Mouse (Mus musculus) heart, embryonic 13.5 days (tissue): ENCODE measurements at regions not wholly inside any gene's neighbourhood (a gene's known extent, or its start where the extent isn't known, plus 50 kb on each side); places are given as distances from the start of the nearest gene placed in this dataset.
"Not testable (repeated sequence)": the region's sequence is repeated elsewhere in the genome, so short reads cannot be mapped to it uniquely, and the experiment has no call there.

Experiments
- ATAC-seq: fragments of 200-750 bp; cut with Nextera tagmentation; 2 replicates; pipeline ENCODE4 v1.8.0; 2017; ENCODE audit warnings: moderate TSS enrichment; ENCODE audit not compliant: insufficient number of reproducible peaks, low FRiP score, low TSS enrichment; ENCODE audit errors: extremely low read depth
- H3K27ac ChIP-seq: fragments of 300-500 bp; sonication (generic); replicated peaks from 2 replicates; pipeline ENCODE4 v1.5.1; 2015; ENCODE audit warnings: moderate library complexity, mild to moderate bottlenecking, inconsistent platforms
- H3K27me3 ChIP-seq: fragments of 300-500 bp; sonication (generic); replicated peaks from 2 replicates; pipeline ENCODE4 v1.6.1; 2015; ENCODE audit warnings: mild to moderate bottlenecking, inconsistent platforms
- H3K36me3 ChIP-seq: fragments of 300-500 bp; sonication (generic); 2 replicates; pipeline ENCODE4 v1.6.1; 2015; ENCODE audit warnings: mild to moderate bottlenecking, inconsistent platforms
- H3K4me1 ChIP-seq: fragments of 300-500 bp; sonication (generic); 2 replicates; pipeline ENCODE4 v1.6.1; 2015; ENCODE audit warnings: inconsistent platforms
- H3K4me2 ChIP-seq: fragments of 300-500 bp; sonication (generic); 2 replicates; pipeline ENCODE4 v1.6.1; 2015; ENCODE audit warnings: inconsistent platforms, mild to moderate bottlenecking, moderate library complexity
- H3K4me3 ChIP-seq: fragments of 300-500 bp; sonication (generic); 2 replicates; pipeline ENCODE4 v1.5.1; 2015; ENCODE audit warnings: moderate library complexity, mild to moderate bottlenecking, inconsistent platforms
- H3K9ac ChIP-seq: fragments of 300-500 bp; sonication (generic); 2 replicates; pipeline ENCODE4 v1.6.1; 2015; ENCODE audit warnings: inconsistent platforms, mild to moderate bottlenecking, moderate library complexity
- H3K9me3 ChIP-seq: fragments of 300-500 bp; sonication (generic); 2 replicates; pipeline ENCODE4 v1.6.1; 2016; ENCODE audit warnings: inconsistent platforms
- WGBS: fragments of 180-500 bp; shearing (Covaris S2); methylation state at CpG from one replicate; pipeline ENCODE4 v1.1.7; 2015; ENCODE audit warnings: mixed read lengths; 5-methylcytosine and 5-hydroxymethylcytosine counted together

DNA sequence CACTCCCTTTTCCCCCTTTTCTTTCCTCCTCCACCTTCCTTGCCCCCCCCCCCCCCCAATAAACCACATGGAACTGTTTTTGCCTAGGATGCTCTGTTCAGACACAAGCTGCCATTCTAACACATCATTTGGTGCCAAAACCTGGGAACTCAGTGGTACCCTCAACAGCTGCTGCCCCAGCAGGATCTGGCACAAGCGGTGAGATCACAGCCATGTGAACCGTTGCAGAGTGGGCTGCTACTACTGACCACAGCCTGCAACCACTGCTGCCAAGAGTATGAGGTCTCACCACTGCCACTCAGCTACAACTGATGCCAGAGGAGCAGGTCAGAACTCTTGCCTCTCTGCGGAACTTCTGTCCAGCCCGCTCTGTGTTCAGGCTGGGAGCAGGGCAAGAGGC is 206.2 kb downstream of the Pcsk1 start:
- Histone ChIP-seq H3K4me2 (no peak overlapping the region), H3K9me3 (peaks cover 3% of the 10 kb centered on the region; the same call in 1 of the 2 replicates), H3K9ac (no peak overlapping the region), H3K27ac (no peak overlapping the region), H3K36me3 (no peaks in the 10 kb centered on the region), H3K4me3 (no peak overlapping the region), H3K4me1 (no peaks in the 10 kb centered on the region), H3K27me3 (no peaks in the 10 kb centered on the region)
- ATAC-seq, result no peak
- WGBS, result 83% methylated on average over 4 of the region's 4 CpGs

DNA sequence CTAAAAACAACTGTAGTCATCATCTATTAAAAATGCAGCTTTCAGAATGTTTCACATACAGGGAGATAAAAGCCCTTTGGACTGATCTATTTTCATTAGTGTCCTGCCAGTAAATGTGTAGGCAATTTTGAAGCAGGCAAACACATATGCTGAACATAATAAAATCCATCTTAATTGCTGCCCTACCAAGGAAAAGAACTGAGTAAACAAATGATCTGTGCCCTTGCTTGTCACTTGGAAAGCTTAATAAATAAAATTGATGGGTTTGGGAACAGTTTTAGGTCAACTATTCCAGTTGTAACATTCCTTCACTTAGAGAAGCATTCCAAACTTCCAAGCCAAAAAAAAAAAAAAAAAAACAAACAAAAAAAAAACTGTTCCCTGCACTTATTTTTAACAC is 230.2 kb downstream of the Pcsk1 start:
- no peak overlapping the region for H3K9ac ChIP-seq
- ATAC-seq, result no peak
- H3K36me3 ChIP-seq, result no peaks in the 10 kb centered on the region
- H3K9me3 ChIP-seq, result no peaks in the 10 kb centered on the region
- H3K4me2 ChIP-seq, result no peak overlapping the region
- H3K27me3 ChIP-seq, result no peaks in the 10 kb centered on the region
- no peak overlapping the region for H3K4me3 ChIP-seq
- H3K4me1 ChIP-seq, result no peaks in the 10 kb centered on the region
- H3K27ac ChIP-seq, result no peak overlapping the region

DNA sequence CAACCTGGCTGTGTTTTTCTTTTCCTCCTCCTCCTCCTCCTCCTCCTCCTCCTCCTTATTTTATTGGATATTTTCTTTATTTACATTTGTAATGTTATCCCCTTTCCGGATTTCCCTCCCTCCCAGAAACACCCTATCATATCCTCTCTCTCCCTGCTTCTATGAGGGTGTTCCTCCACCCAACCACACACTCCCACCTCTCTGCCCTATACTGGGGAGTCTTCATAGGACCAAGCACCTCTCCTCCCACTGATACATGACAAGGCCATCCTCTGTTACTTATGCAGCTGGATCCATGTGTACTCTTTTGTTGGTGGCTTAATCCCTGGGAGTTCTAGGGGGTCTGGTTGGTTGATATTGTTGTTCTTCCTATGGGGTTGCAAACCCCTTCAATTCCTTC is 230.6 kb downstream of the Pcsk1 start:
- no peak overlapping the region for H3K27ac ChIP-seq
- no peaks in the 10 kb centered on the region for H3K27me3 ChIP-seq
- no peaks in the 10 kb centered on the region for H3K9me3 ChIP-seq
- no peak overlapping the region for H3K9ac ChIP-seq
- H3K4me2 ChIP-seq, result no peak overlapping the region
- H3K4me1 ChIP-seq, result no peaks in the 10 kb centered on the region
- no peaks in the 10 kb centered on the region for H3K36me3 ChIP-seq
- no peak for ATAC-seq
- no peak overlapping the region for H3K4me3 ChIP-seq
- 47% methylated on average over 1 of the region's 1 CpGs for WGBS

DNA sequence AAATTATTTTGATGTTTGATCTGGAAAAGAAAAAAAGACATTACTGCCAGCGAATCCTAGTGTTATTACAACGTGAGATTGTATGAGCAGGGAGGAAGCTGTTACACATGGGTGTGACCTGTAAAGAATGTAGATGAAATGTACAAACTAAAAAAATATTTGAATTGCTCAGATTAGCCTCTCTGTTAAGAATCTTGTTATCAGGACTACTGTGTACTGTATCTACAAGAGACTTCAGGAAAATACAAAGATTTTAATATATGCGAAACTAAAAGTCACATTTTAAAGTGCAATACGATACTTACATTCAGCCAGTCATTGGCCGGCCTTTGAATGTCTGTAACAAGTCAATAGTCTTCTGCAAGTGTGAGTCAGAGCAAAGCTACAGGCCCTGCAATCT is 247.4 kb downstream of the Pcsk1 start:
- 75% methylated on average over 5 of the region's 5 CpGs for WGBS
- no peaks in the 10 kb centered on the region for H3K9me3 ChIP-seq
- H3K9ac ChIP-seq, result no peak overlapping the region
- no peak overlapping the region for H3K4me3 ChIP-seq
- H3K27ac ChIP-seq, result no peak overlapping the region
- no peak overlapping the region for H3K4me2 ChIP-seq
- no peak for ATAC-seq
- H3K27me3 ChIP-seq, result no peaks in the 10 kb centered on the region
- H3K36me3 ChIP-seq, result no peaks in the 10 kb centered on the region
- no peaks in the 10 kb centered on the region for H3K4me1 ChIP-seq

DNA sequence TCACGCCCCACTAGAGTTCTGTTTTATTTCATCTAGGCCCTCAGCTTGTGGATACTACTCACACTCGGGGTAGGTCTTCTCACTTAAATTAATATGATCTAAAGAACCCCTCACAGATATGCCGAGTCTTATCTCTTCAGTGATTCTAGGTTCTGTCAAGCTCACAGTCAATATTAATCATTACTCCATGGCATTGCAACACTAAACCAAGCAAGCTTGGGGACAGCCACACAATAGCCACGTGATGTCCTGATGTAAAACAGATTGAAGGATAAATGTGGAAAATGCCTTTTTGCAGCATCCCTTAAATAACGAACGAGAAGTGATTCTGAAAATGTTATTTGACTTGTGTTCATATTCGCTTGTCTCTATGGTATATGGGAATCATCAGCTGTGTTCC is 253.8 kb downstream of the Pcsk1 start:
- H3K4me1 ChIP-seq, result peaks cover 9% of the 10 kb centered on the region; the same call in 1 of the 2 replicates
- WGBS, result 69% methylated on average over 7 of the region's 7 CpGs
- ATAC-seq, result no peak
- no peak overlapping the region for H3K4me3 ChIP-seq
- H3K9me3 ChIP-seq, result no peaks in the 10 kb centered on the region
- H3K36me3 ChIP-seq, result no peaks in the 10 kb centered on the region
- H3K27ac ChIP-seq, result no peak overlapping the region
- no peak overlapping the region for H3K9ac ChIP-seq
- no peaks in the 10 kb centered on the region for H3K27me3 ChIP-seq
- no peak overlapping the region for H3K4me2 ChIP-seq

DNA sequence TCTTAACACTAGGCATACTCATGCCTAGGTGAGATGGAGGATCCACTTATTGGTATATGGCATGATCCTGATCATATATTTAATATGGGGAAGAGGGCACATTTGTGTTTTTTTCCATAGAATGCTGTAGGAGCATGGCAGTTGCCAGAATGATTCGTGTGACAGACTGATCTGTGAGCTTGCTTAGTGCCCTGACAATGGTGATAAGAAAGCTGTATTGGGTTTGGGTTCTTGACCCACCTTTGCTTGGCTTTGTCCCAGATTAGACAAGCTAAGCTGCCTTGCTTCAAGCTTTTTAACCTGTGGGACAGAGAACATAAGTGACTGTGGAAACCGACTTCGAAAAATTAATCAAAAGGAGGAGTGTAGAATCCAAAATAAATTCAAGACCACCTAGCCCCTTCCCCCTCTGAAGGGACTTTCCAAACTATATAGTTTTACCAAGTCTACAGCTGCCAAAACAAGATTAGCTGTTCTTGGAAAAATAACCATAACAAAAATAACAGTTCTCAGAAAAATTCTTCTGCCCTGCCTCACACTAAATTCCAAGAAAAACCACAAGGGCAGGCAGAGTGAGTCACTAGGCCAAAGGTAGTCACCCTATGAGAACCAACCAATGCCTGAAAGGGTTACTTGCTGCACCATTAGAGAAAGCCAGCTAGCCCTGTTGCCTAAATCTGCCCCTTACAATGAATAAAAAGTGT is 277.2 kb downstream of the Pcsk1 start:
- no peak overlapping the region for H3K4me2 ChIP-seq
- no peak for ATAC-seq
- H3K9me3 ChIP-seq, result no peaks in the 10 kb centered on the region
- no peaks in the 10 kb centered on the region for H3K27me3 ChIP-seq
- no peak overlapping the region for H3K4me3 ChIP-seq
- 75% methylated on average over 3 of the region's 3 CpGs for WGBS
- H3K36me3 ChIP-seq, result no peaks in the 10 kb centered on the region
- no peak overlapping the region for H3K9ac ChIP-seq
- no peaks in the 10 kb centered on the region for H3K4me1 ChIP-seq
- H3K27ac ChIP-seq, result no peak overlapping the region

DNA sequence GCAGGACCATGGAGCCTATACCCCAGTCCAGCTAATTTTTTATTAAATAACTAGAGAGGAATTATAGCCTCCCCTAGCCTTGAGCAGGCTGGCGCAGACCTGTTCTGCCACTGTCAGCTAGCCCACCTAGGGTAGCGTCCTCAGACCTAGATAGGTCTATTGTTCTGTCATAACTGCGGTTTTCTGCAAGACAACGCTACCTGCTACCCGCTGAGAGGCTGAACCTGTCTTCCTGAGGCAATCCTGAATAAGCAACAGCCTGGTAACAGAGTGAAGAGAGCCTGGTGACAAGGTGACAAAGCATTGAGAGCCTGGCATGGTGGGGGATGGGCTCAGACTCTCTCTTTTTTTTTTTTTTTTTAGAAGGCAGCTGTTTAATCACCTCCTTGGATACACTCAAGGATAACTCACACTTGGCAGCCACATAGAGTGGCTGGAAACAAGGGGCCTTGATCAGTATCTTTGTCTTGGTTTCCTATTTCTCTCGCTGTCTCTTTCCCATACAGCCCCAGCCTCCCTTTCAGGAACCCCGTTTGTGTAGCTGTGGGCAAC is 278.7 kb downstream of the Pcsk1 start:
- WGBS, result 58% methylated on average over 7 of the region's 7 CpGs
- no peak for ATAC-seq
- H3K27ac ChIP-seq, result no peak overlapping the region
- H3K4me2 ChIP-seq, result no peak overlapping the region
- no peaks in the 10 kb centered on the region for H3K4me1 ChIP-seq
- no peaks in the 10 kb centered on the region for H3K9me3 ChIP-seq
- H3K9ac ChIP-seq, result no peak overlapping the region
- no peaks in the 10 kb centered on the region for H3K36me3 ChIP-seq
- H3K4me3 ChIP-seq, result no peak overlapping the region
- H3K27me3 ChIP-seq, result no peaks in the 10 kb centered on the region

DNA sequence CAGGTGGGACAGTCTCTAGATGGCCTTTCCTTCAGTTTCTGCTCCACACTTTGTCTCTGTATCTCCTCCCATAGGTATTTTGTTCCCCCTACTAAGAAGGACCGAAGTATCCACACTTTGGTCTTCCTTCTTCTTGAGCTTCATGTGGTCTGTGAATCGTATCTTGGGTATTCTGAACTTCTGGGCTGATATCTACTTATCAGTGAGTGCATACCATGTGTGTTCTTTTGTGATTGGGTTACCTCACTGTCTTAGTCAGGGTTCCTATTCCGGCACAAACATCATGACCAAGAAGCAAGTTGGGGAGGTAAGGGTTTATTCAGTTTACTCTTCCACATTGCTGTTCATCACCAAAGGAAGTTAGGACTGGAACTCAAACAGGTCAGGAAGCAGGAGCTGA is 287.5 kb downstream of the Pcsk1 start:
- H3K4me3 ChIP-seq, ATAC-seq, H3K4me1 ChIP-seq, H3K36me3 ChIP-seq, H3K9ac ChIP-seq, H3K4me2 ChIP-seq, H3K9me3 ChIP-seq, H3K27me3 ChIP-seq, H3K27ac ChIP-seq: not testable (repeated sequence)
- 63% methylated on average over 3 of the region's 3 CpGs for WGBS

DNA sequence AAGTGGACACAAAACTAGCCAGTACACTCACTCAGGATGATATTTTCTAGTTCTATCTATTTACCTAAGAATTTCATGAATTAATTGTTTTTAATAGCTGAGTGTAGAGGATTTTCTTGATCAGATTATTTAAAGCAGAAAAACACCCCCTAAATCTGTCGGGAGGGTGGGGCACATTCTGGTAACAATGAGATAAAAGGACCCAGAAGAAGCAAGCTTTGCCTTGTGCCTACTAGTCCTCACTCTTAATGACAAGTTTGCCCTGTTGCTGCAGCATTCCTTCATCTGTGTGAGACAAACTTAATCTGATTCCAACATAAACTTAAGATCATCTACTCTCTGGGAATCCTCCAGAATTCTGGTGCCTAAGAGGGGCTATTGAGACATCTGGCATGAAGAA is 288.1 kb downstream of the Pcsk1 start:
- no peaks in the 10 kb centered on the region for H3K4me1 ChIP-seq
- no peak overlapping the region for H3K4me3 ChIP-seq
- H3K9ac ChIP-seq, result no peak overlapping the region
- no peaks in the 10 kb centered on the region for H3K27me3 ChIP-seq
- no peaks in the 10 kb centered on the region for H3K9me3 ChIP-seq
- H3K36me3 ChIP-seq, result no peaks in the 10 kb centered on the region
- WGBS, result 63% methylated on average over 1 of the region's 1 CpGs
- H3K27ac ChIP-seq, result no peak overlapping the region
- ATAC-seq, result no peak
- no peak overlapping the region for H3K4me2 ChIP-seq

DNA sequence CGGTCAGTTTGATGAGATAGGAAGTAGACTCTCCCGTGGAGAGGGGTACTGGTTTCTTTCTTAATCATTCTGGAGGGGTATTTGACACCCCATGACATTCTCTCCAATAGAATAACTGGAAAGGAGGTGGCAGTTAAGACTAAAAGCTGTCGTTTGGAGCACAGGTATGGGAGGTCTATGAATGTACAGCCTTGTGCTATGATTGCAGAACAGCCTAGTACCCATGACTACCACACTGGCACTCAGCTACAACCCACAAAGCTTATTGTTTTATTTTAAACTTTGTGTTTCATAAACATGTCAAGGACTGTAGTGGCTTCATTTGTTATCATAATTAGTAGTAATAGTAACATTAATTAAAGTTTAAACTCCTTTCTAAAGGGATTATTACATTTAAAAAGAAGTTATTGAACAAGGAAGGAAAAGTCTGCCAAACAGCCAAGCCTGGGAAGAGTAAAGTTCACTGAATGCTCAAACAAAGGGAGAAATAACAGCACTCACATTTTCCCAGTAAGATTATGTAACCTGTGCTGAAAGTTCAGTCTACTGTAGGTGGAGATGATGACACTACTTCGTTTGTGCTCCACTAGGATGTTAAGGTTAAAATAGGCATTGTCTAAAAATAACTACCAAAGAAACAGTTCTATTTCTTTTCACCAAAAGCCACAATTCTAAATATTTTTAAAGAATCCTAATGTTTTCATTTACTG is 295.2 kb downstream of the Pcsk1 start:
- no peak overlapping the region for H3K9ac ChIP-seq
- H3K27me3 ChIP-seq, result no peaks in the 10 kb centered on the region
- WGBS, result 62% methylated on average over 4 of the region's 4 CpGs
- H3K4me2 ChIP-seq, result no peak overlapping the region
- H3K4me3 ChIP-seq, result no peak overlapping the region
- no peaks in the 10 kb centered on the region for H3K4me1 ChIP-seq
- H3K36me3 ChIP-seq, result no peaks in the 10 kb centered on the region
- no peak for ATAC-seq
- no peak overlapping the region for H3K27ac ChIP-seq
- no peaks in the 10 kb centered on the region for H3K9me3 ChIP-seq

DNA sequence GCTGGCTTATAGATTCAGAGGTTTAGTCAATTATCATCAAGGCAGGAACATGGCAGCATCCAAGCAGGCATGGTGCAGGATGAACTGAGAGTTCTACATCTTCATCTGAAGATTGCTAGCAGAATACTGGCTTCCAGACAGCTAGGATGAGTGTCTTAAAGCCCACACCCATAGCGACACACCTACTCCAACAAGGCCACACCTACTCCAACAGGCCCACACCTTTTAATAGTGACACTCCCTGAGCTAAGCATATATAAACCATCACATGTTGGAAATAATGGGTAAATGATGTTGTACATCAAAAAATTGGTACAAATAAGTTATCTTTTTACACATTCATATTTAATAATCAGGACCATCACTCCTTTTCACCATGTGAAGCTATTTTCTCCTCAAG is 299.6 kb downstream of the Pcsk1 start:
- Histone ChIP-seq H3K9me3 (no peaks in the 10 kb centered on the region), H3K4me1 (no peaks in the 10 kb centered on the region), H3K4me2 (no peak overlapping the region), H3K27ac (no peak overlapping the region), H3K36me3 (no peaks in the 10 kb centered on the region), H3K27me3 (no peaks in the 10 kb centered on the region), H3K9ac (no peak overlapping the region), H3K4me3 (no peak overlapping the region)
- 70% methylated on average over 1 of the region's 1 CpGs for WGBS
- no peak for ATAC-seq

DNA sequence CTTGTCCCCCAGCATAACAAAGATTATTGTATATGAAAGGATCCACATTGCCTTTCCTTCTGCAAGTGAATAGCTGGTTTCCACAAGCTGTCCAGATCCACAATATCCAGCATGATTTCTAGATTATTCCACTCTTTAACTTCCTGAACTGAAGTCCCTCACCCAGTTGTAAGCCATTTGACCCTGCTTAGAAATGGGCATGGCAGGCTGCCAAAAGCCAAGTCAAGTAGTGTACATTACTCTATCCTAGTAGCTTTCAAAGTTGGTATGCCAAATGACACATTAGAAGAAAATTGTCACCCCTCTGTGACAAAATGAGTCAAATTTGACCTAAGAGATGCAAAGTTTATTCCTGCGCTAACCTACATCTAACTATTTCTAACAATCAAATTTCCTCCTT is 300.6 kb downstream of the Pcsk1 start:
- 88% methylated on average over 1 of the region's 1 CpGs for WGBS
- no peak overlapping the region for H3K9ac ChIP-seq
- H3K4me3 ChIP-seq, result no peak overlapping the region
- no peaks in the 10 kb centered on the region for H3K27me3 ChIP-seq
- H3K4me2 ChIP-seq, result no peak overlapping the region
- H3K36me3 ChIP-seq, result no peaks in the 10 kb centered on the region
- no peak overlapping the region for H3K27ac ChIP-seq
- no peaks in the 10 kb centered on the region for H3K9me3 ChIP-seq
- ATAC-seq, result no peak
- H3K4me1 ChIP-seq, result no peaks in the 10 kb centered on the region
